Mouse (Mus musculus) lung, postnatal 25 days (tissue): ENCODE results near the gene Ndufc2.

Experiments
- DNase-seq: peaks from one replicate; pipeline ENCODE4 v3.0.0; 2022; ENCODE audit warnings: low spot score

Ndufc2 gene

DNA sequence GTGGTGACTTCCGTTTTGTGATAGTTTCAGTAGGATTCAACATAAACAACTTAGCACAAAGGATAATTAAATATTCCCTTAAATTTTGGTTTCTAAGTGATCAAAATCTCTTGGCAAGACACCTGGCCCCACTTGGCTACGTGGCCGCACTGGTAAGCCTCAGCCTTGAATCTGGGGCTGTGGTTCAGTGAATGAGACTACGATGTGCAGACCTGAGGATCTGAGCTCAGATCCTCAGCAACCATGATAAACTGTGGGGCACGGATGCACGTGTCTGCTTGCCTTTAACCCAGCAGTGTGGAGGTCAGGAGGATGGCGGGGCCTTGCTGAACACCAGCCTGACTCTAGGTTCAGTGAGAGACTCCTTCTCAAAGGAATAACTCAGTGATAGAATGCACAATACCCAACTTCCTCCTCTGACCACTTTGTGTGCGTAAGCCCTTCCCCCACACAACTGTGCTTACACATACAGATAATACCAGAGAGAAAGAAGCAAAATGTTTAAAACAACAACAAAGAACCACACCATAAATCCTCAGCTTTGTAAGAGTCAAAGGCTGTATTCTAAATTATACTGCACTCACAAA, 12.1 kb upstream of the Ndufc2 start:
- DNase-seq = no peak

DNA sequence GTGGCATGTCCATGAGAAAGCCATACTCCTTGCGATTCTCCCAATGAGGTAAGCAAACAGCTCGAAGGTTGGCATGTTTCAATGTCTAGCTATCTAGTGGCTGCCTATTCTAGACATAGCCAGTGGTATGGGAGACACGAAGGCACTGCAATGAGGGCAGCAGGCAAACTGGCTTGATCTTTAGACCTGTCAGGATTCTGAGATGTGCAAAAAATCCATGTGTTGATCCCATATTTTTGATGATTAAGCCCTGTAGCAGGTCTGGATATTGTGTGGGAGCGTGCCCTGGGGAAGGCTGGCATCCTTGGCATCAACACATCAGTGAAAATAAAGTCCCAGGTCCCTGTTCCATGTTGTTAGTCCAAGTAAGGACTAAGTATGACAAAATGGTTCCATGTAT, 11.3 kb upstream of the Ndufc2 start:
- DNase-seq = no peak

- DNase-seq = peak; percentile 91
These were observed 8.3 kb upstream of the Ndufc2 start for GRCm38 (mm10) chr7:97391293-97392078.

- DNase-seq = peak; percentile 71
These were observed 7.7 kb upstream of the Ndufc2 start for GRCm38 (mm10) chr7:97392079-97392445.

DNA sequence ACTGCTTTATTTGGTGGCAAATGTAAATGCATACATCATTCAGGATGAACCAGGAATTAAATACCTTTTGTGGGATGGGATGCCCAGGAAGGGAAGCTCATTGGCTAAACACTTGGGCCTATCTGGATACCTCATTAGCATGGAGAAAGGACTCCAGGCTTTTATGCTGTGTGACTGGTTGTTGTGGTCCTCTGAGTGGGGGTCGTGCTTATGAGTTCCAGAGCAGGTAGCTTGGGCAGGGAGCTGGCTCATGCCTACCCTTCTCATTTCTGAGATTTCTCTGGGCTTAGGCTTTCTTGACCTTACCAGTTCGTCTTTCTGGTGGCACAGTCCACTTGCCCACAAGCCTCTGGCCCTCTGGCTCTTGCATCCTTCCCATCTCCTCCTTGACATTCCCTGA, 5.4 kb upstream of the Ndufc2 start:
- DNase-seq = no peak

DNA sequence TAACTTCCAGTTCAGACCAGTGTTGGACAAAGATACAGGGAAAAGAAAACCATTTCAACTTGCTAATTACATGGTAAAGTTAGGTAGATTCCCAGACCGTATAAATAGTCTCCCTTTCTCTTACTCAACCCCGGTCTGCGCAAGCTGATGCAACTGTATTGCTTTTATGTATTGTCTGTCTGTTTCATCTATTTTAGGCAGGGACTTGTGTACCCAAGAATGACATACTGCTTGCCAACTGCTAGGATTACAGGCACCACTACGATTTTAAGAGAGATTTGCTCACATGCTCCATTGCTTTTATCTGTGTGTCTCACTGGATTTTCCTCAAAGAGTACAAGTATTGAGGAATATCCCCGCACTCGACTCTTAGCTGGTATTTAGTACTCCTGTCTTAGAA, 860 bp upstream of the Ndufc2 start:
- no peak for DNase-seq

GRCm38 (mm10) chr7:97407145-97407544, 7.3 kb downstream of the Ndufc2 start:
- DNase-seq = no peak

GRCm38 (mm10) chr7:97411106-97411505, 11.3 kb downstream of the Ndufc2 start:
- no peak for DNase-seq

DNA sequence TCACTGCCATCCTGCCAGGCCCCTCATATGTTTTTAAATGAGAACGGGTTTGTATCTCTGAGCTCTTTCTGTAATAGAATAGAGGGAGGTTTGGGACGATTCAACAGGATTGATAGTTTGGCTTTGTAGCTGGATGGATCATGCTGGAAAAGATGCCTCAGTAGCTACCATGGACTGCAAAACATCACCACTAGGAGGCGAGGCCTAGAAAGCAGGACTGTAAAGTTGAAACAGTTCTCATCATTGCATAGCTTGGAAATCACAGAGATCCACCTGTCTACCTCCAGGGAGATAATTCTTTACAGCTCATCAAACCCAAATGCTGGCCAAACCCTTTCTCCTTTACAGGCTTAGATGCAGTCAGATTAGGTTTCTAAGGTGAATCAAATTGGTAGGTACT, 11.8 kb downstream of the Ndufc2 start:
- no peak for DNase-seq

- DNase-seq = no peak
These were observed 14.2 kb downstream of the Ndufc2 start for GRCm38 (mm10) chr7:97413981-97414380.

DNA sequence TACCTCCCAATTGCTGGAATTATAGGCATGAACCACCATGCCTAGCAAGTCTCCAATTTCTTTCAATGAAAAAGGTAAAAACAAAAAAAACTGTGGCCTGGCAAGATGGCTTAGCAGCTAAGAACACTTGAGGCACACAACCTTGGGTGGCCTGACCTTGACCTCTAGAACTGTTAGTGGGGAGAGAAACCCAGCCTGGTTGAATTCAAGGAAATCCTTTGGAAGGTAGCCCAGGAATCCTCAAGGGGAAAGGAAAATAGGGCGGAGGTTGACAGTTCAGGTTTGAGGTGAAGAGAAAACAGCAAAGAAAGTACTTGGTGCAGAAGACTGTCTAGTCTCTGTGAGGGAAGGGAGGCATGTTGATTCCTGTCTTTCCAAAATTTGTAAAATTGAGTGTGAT, 14.6 kb downstream of the Ndufc2 start:
- DNase-seq = peak; percentile 29

- DNase-seq = no peak
These were observed 15.3 kb downstream of the Ndufc2 start for GRCm38 (mm10) chr7:97414915-97415687.

DNA sequence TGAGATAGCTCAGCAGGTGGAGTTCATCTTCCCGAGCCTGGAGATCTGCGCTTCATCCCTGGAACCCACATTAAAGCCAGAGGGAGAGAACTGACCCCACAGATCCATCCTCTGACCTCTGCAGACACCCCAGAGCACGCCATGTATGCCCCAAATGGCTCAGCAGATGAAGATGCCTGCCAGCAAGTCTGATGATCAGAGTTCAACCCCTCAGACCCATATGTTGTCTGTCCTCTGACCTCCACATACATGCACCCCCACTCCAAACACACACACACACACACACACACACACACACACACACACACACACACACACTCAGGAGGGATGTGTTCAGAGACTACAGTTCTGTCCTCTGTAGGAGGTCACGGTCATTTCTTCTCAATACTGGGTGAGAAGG, 16.7 kb downstream of the Ndufc2 start:
- no peak for DNase-seq

- peak; percentile 50 for DNase-seq
These were observed 17.3 kb downstream of the Ndufc2 start, which contains the start of gene Thrsp for GRCm38 (mm10) chr7:97416906-97417777. Gene Thrsp, minus strand, starts transcription at chr7:97417730.

- DNase-seq = peak; percentile 72
These were observed 18.9 kb downstream of the Ndufc2 start for GRCm38 (mm10) chr7:97418717-97419116.

- DNase-seq = no peak
These were observed 19.4 kb downstream of the Ndufc2 start for GRCm38 (mm10) chr7:97419163-97419562.

DNA sequence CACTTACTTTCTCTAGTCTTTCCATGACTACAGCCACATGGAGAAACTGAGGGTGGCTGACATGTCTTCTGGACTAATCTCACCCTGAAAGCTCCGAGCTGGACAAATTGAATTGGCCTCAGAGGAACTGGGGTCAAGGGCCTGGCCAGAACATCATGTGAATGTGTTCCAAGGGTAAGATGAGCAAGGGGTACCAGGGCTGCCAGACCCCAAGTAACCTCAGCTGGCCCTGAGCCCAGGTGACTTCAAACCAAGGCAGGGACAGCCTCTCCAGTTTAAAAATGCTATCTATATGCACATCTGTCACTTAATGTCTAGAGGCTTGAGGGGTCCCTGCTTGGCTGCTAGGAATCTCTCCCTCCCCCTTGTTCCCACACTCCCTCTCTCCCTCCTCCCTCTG, 20.6 kb downstream of the Ndufc2 start:
- no peak for DNase-seq

DNA sequence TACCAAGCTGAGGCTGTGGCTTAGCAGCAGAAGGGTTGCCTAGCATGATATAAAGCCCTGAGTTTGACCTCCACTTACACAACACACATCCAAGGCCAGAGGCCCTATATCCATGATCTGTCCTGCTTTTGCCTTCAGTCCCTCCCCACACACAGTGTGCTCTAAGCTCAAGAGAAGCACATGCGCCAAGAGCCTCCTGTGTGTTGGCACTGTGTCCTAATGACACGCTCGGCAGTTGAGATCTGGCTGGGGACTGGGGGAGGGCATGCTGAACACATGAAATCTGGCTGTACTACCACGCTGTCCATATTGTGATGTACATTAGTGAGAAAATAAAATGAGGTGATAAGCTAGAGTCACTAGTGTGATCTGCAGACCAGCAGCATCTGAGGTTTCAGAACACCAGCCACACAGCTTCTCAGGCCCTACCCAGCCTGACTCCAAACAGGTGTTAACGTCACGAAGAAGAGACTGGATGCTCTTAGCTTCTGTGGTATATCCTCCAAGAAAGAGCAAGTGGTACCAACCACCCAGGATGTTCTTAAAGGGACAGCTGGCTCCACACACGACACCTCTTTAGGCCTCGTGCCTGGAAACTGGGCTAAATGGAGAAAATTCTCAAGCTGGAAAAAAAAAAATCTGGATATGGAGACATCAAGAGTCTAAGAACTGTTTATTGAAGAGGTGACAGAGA, 21.3 kb downstream of the Ndufc2 start:
- no peak for DNase-seq

- DNase-seq = no peak
These were observed 24.0 kb downstream of the Ndufc2 start for GRCm38 (mm10) chr7:97423754-97424153.

GRCm38 (mm10) chr7:97424621-97425245, 24.9 kb downstream of the Ndufc2 start:
- peak; percentile 81 for DNase-seq

GRCm38 (mm10) chr7:97426566-97426965, 26.8 kb downstream of the Ndufc2 start:
- no peak for DNase-seq
